Mouse (Mus musculus) forebrain, embryonic 14.5 days (tissue): Measurements from ENCODE around the gene Ddc. TPM values are rescaled to one million over a fixed set of nuclear protein-coding genes. Genes with fewer than 3 reads are reported as not detected.

Experiments used
- ATAC-seq: fragments of 200-750 bp; cut with Nextera tagmentation; 2 replicates; pipeline ENCODE4 v1.8.0; 2017; ENCODE audit warnings: mild to moderate bottlenecking, moderate library complexity
- DNase-seq: peaks from one replicate; pipeline ENCODE4 v3.0.0-alpha.2; 2015; ENCODE audit warnings: low spot score
- H3K27ac ChIP-seq: fragments of 300-500 bp; sonication (generic); 2 replicates; pipeline ENCODE4 v1.5.1; 2014; ENCODE audit warnings: low read depth, mild to moderate bottlenecking, control low read depth, low read length, moderate library complexity
- H3K27me3 ChIP-seq: fragments of 300-500 bp; sonication (generic); replicated peaks from 2 replicates; pipeline ENCODE4 v1.6.1; 2014; ENCODE audit warnings: low read length, control low read depth, mixed read lengths; ENCODE audit not compliant: control insufficient read depth, insufficient read depth
- H3K36me3 ChIP-seq: fragments of 300-500 bp; sonication (generic); 2 replicates; pipeline ENCODE4 v1.6.1; 2014; ENCODE audit warnings: low read length, control low read depth; ENCODE audit not compliant: control insufficient read depth, insufficient read depth
- H3K4me1 ChIP-seq: fragments of 300-500 bp; sonication (generic); 2 replicates; pipeline ENCODE4 v1.6.1; 2014; ENCODE audit warnings: antibody characterized with exemption, low read length, control low read depth; ENCODE audit not compliant: control insufficient read depth, insufficient read depth
- H3K4me2 ChIP-seq: fragments of 300-500 bp; sonication (generic); 2 replicates; pipeline ENCODE4 v1.6.1; 2014; ENCODE audit warnings: mild to moderate bottlenecking, control low read depth, low read length
- H3K4me3 ChIP-seq: fragments of 300-500 bp; sonication (generic); 2 replicates; pipeline ENCODE4 v1.5.1; 2014; ENCODE audit warnings: low read depth, low read length, control low read depth
- H3K9ac ChIP-seq: fragments of 300-500 bp; sonication (generic); 2 replicates; pipeline ENCODE4 v1.6.1; 2014; ENCODE audit warnings: mild to moderate bottlenecking, low read length, control low read depth, moderate library complexity
- H3K9me3 ChIP-seq: fragments of 300-500 bp; sonication (generic); replicated peaks from 2 replicates; pipeline ENCODE4 v1.6.1; 2016; ENCODE audit warnings: low read length, control low read depth, mixed read lengths; ENCODE audit not compliant: control insufficient read depth
- WGBS: fragments of 180-500 bp; shearing (Covaris S2); extraction: QIAGEN DNeasy Blood & Tissue Kit; methylation state at CpG from one replicate; pipeline ENCODE4 v1.1.7; 2014; 5-methylcytosine and 5-hydroxymethylcytosine counted together
- polyA plus RNA-seq: library from polyadenylated mRNA; unstranded; fragments of >200 nt; fragmentation: Nextera tagmentation; extraction: Ambion mirVana; gene quantifications from 2 replicates; pipeline ENCODE4 v1.2.1, GENCODE M21; 2014

Ddc gene
- polyA plus RNA-seq, 1 experiment from 2014 or later, result 7.3 TPM

- no peaks in the 10 kb centered on the region for H3K4me1 ChIP-seq
- H3K4me2 ChIP-seq, result no peak overlapping the region
- ATAC-seq (no peak), DNase-seq (no peak)
- no peak overlapping the region for H3K27ac ChIP-seq
- H3K9ac ChIP-seq, result no peak overlapping the region
- H3K4me3 ChIP-seq, result no peak overlapping the region
- no peaks in the 10 kb centered on the region for H3K36me3 ChIP-seq
- H3K27me3 ChIP-seq, result no peaks in the 10 kb centered on the region
- 92% methylated on average over 6 of the region's 6 CpGs for WGBS
- no peaks in the 10 kb centered on the region for H3K9me3 ChIP-seq
Measured at GRCm38 (mm10) chr11:11778345-11778744, 119.6 kb downstream of the Ddc start.

GRCm38 (mm10) chr11:11777796-11778195 is 120.1 kb downstream of the Ddc start:
- Histone ChIP-seq H3K27me3 (no peaks in the 10 kb centered on the region), H3K9me3 (no peaks in the 10 kb centered on the region), H3K4me1 (no peaks in the 10 kb centered on the region), H3K9ac (no peak overlapping the region), H3K27ac (no peak overlapping the region), H3K4me2 (no peak overlapping the region), H3K36me3 (no peaks in the 10 kb centered on the region), H3K4me3 (no peak overlapping the region)
- ATAC-seq, result no peak
- 89% methylated on average over 2 of the region's 2 CpGs for WGBS
- DNase-seq, result no peak

GRCm38 (mm10) chr11:11777246-11777645 is 120.7 kb downstream of the Ddc start:
- ATAC-seq (no peak), DNase-seq (no peak)
- no peak overlapping the region for H3K27ac ChIP-seq
- H3K27me3 ChIP-seq, result no peaks in the 10 kb centered on the region
- H3K36me3 ChIP-seq, result no peaks in the 10 kb centered on the region
- WGBS, result 76% methylated on average over 3 of the region's 3 CpGs
- H3K4me2 ChIP-seq, result no peak overlapping the region
- no peak overlapping the region for H3K9ac ChIP-seq
- H3K4me1 ChIP-seq, result no peaks in the 10 kb centered on the region
- H3K9me3 ChIP-seq, result no peaks in the 10 kb centered on the region
- no peak overlapping the region for H3K4me3 ChIP-seq

- H3K4me2 ChIP-seq, result no peak overlapping the region
- no peak overlapping the region for H3K27ac ChIP-seq
- ATAC-seq (no peak), DNase-seq (no peak)
- H3K9me3 ChIP-seq, result no peaks in the 10 kb centered on the region
- no peak overlapping the region for H3K4me3 ChIP-seq
- H3K4me1 ChIP-seq, result no peaks in the 10 kb centered on the region
- no peak overlapping the region for H3K9ac ChIP-seq
- no peaks in the 10 kb centered on the region for H3K36me3 ChIP-seq
- H3K27me3 ChIP-seq, result no peaks in the 10 kb centered on the region
- 85% methylated on average over 7 of the region's 7 CpGs for WGBS
Measured at GRCm38 (mm10) chr11:11776822-11777174, 121.1 kb downstream of the Ddc start.

DNA sequence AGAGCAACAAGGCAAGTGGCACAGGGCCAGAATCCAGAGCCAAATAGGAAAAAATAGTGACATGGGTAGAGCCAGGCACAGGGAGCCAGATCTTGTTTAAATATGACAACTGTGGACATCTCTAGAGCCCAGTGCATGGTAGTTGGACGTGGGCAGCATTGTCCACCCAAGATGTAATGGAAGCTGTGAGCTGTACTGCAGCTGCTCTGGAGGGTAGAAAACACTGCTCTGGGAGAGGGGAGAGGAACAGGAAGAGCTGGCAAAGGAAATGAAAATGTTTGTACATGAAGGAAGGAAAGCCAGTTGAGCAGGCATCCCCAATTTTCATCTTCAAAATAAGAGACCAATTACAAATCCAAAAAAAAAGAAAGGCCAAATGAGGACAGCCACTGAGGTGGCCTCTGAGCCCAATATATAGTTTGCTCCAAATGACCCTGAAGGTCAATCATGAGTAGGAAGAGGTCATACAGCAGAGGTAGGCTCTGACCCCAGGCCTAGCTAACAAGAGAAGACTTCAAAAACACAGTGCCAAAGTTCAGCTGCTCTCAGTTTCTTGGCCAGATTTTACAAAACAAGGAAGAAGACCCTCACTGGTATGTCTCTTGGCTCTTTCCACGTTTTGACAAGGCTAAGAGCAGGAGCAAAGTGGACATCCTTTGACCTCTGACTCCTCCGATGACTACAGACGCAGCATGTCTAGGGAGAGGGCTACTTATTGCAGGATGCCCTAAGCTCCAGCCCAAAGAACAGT is 121.7 kb downstream of the Ddc start:
- no peaks in the 10 kb centered on the region for H3K36me3 ChIP-seq

GRCm38 (mm10) chr11:11774893-11775292 is 123.1 kb downstream of the Ddc start:
- H3K4me3 ChIP-seq, result no peak overlapping the region
- H3K27ac ChIP-seq, result no peak overlapping the region
- 86% methylated on average over 5 of the region's 5 CpGs for WGBS
- ATAC-seq (no peak), DNase-seq (no peak)
- no peak overlapping the region for H3K4me2 ChIP-seq
- H3K9ac ChIP-seq, result no peak overlapping the region
- H3K4me1 ChIP-seq, result no peaks in the 10 kb centered on the region
- no peaks in the 10 kb centered on the region for H3K36me3 ChIP-seq
- no peaks in the 10 kb centered on the region for H3K27me3 ChIP-seq
- H3K9me3 ChIP-seq, result no peaks in the 10 kb centered on the region

More for the DNA sequence above, 121.7 kb downstream of the Ddc start:
- 73% methylated on average over 4 of the region's 4 CpGs for WGBS
- no peak overlapping the region for H3K4me2 ChIP-seq
- H3K4me3 ChIP-seq, result no peak overlapping the region
- DNase-seq, result no peak
- no peak overlapping the region for H3K27ac ChIP-seq
- H3K9ac ChIP-seq, result no peak overlapping the region
- no peaks in the 10 kb centered on the region for H3K27me3 ChIP-seq
- H3K4me1 ChIP-seq, result no peaks in the 10 kb centered on the region
- no peaks in the 10 kb centered on the region for H3K9me3 ChIP-seq
- no peak for ATAC-seq

DNA sequence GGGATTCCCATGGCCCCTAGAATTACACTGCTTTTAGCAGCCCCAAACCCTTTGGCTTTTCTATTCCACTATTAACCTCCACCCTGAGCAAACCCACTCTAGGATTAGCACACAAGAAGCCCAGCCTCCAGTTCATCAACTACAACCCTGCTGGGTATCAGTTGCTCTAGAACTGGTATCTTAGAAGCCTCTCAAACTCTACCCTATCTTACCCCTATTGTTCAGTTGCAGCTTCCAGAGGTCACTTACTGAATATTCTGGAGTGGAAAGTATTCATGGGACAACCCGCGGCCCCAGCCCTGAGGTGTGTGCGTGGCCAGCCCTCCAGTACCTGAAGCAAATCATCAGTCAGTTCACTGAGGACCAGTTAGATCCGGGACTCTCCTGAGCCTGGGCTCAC is 123.6 kb downstream of the Ddc start:
- Histone ChIP-seq H3K27me3 (no peaks in the 10 kb centered on the region), H3K4me3 (no peak overlapping the region), H3K27ac (no peak overlapping the region), H3K4me2 (no peak overlapping the region), H3K9me3 (no peaks in the 10 kb centered on the region), H3K36me3 (no peaks in the 10 kb centered on the region), H3K4me1 (no peaks in the 10 kb centered on the region), H3K9ac (no peak overlapping the region)
- ATAC-seq (no peak), DNase-seq (no peak)
- 93% methylated on average over 4 of the region's 4 CpGs for WGBS

- H3K9ac ChIP-seq, result no peak overlapping the region
- H3K27me3 ChIP-seq, result no peaks in the 10 kb centered on the region
- no peak overlapping the region for H3K4me2 ChIP-seq
- no peak overlapping the region for H3K4me3 ChIP-seq
- no peaks in the 10 kb centered on the region for H3K4me1 ChIP-seq
- no peak overlapping the region for H3K27ac ChIP-seq
- WGBS, result 98% methylated on average over 4 of the region's 4 CpGs
- DNase-seq (no peak), ATAC-seq (no peak)
- no peaks in the 10 kb centered on the region for H3K36me3 ChIP-seq
- no peaks in the 10 kb centered on the region for H3K9me3 ChIP-seq
Measured at GRCm38 (mm10) chr11:11772196-11772595, 125.7 kb downstream of the Ddc start.

DNA sequence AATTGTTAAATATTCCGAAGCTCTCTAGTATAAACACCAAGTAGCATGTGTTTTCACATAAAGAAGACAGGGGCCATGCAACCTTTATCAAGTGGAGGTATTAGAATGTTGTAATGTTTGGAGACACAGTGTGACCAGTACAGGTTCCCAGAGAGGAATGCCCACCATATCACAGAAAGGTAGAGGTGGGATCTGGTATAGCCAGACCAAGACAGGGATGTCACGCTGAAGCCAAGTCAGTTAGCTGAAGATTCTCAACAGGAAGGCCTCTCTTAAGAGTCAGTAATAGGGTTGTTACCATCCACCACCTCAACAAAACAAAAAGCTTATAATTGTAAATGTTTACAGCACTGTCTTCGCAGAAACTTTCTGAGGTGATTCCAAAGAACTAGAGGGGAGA is 127.3 kb downstream of the Ddc start:
- Histone ChIP-seq H3K4me3 (no peak overlapping the region), H3K36me3 (no peaks in the 10 kb centered on the region), H3K27me3 (no peaks in the 10 kb centered on the region), H3K27ac (no peak overlapping the region), H3K9me3 (no peaks in the 10 kb centered on the region), H3K9ac (no peak overlapping the region), H3K4me2 (no peak overlapping the region), H3K4me1 (no peaks in the 10 kb centered on the region)
- DNase-seq, result no peak
- ATAC-seq, result no peak
- WGBS, result 91% methylated on average over 3 of the region's 3 CpGs
